Mouse (Mus musculus): ENCODE measurements around the gene Usf2.
"Not testable (repeated sequence)": the region's sequence is repeated elsewhere in the genome, so short reads cannot be mapped to it uniquely, and the experiment has no call there.

Usf2 gene

DNA sequence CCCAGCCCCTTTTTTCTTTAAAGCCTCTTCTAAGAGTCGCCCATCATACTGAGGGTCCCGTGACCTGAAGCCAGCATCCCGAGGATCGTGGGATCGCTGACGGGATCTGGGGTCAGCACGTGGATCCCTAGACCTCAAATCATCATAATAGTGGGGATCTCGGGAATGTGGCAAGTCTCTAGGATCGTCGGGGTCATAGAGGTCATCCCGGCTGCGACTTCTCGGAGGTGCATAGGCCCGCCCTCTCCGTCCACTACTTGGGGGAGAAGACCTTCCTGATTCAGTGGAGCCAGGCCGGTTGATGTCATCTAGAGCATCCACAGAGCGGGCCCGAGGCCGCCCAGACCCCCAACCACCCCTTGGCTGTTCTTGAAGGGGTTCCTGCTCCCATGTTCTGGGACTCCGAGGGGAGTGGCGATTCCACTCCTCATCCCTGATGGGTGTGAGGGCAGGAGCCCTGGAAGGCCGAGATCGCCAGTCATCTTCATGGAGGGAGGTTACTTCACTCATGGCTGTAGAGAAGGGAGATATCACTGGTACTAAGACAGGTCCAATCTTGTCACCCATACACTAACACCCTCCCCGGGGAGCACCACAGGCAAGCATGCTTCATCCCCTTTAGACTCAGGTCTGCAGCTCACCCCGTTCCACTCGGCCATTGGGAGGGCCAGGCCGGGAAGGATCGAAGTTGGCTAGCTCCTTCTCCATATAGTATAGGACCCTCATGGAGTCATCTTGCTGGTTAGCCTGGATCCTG is 1.7 kb upstream of the Usf2 start:
- no peak for DNase-seq (ENCODE audit: low spot score)

DNA sequence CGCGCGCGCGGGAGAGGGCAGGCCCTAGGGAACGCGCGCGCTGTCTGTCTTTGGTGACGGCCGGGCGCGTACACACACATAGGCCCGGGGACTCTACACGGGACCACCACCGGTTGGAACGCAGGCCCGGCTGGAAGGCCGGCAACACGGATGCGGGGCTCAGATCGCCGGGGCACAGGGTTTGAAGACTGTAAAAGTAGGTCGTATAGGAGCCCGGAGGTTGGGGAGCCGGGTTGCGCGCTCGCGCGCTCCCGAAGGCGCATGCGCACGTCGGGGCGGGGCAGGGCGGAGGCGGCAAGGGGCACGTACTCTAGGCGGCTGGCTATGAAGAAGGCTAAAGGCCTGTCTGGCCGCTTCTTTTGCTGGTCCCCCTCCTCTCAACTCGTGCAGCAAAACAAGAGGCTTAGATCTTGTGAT is 772 bp upstream of the Usf2 start:
- peak; percentile 91 for DNase-seq (ENCODE audit: low spot score)

DNA sequence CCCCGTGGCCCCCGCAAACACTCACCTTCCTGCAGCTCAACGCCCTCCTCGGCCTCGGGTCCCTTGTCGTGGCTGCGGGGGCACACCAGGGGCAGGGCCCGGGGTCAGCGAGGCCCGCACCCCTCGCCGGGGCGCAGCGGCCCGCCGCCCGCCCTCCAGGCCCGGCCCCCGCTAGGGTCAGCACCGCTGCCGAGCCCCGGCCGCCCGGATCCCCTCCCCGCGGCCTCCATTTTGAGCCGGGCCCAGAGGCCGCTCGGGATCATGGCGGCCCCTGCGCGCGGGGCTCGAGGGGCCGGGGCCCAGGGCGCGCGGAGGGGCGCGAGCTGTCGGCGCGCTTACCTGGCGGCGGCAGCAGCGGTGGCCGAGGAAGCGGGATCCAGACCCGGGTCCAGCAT is 249 bp downstream of the Usf2 start:
- DNase-seq (ENCODE audit: low spot score), result no peak

DNA sequence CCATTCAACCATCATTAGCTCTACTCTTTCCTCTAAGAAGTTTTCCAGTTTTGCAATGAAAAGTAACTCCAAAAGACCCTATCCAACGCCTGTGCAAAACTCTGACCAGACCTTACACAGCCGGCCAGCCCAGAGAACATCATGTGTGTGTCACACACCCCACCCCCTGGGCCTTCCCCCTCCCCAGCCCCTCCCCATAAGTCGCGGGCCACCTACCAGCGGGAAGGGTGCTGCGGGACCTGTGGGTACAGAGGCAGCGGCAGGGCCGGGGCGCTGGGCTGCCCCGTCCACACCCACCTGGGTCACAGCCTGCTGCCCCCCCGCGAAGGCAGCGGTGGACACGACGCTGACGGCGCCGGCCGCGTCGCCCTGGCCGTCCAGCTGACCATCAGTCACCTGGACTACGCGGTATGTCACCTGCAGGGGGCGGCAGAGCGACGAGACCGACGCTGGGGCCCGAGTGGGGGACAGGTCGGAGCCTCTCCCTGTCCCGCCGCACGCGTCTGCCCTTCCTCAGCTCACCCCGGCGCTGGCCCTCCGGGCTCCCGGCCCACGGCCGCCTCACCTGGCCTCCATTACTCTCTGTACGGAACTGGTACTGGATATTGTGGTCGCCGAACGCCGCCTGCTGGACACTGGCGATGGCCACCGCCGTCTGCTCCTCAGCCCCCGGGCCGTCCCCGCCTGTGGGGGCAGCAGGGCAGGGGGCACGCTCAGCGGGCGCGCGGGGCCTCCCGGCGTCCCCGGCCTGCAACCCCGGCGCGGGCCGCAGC is 833 bp downstream of the Usf2 start:
- DNase-seq (ENCODE audit: low spot score), result peak; percentile 92

DNA sequence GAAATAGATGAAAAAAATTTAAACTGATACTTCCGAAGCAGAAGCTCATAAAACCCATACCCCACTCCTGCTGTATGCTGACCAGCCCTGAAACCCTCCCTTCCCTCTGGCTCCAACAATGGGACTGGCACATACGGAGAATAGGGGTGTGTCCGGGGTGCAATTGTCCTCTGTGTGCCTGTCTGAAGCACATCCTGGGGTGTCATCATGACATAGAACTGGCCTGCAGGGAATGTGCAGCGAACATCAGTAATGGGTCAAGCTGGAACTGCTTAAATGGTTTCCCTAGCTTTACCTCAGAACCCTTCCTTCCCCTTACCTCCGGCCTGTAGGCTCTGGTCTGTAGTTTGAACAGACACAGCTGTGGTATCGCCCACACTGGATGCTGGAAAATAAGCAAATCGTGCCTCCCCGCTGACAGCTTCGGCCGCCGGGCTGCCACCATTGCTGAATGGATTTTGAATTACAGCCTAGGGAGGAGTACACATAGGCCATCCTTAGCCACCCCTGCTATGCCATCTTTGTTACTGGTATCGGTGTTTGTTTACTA is 1.6 kb downstream of the Usf2 start:
- DNase-seq (ENCODE audit: low spot score), result no peak

DNA sequence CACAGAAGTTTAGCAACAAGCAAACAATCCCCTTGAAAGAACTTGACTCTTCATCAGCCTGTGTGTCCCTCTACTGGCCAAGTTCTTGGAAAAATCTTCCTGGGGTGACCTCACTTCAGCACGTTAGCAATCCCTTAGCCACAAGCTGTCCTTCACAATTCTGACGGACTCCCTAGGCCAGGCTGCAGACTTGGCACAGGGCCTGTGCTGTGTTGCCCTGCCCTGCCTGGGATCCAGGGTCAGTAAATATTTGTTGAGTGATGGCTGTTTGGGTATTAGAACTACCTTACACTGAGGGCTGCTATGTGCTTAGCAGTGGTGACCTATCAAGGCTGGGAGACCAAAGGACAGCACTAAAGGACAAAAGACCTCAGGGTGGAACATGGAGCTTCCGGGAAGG is 2.6 kb downstream of the Usf2 start:
- no peak for DNase-seq (ENCODE audit: low spot score)

DNA sequence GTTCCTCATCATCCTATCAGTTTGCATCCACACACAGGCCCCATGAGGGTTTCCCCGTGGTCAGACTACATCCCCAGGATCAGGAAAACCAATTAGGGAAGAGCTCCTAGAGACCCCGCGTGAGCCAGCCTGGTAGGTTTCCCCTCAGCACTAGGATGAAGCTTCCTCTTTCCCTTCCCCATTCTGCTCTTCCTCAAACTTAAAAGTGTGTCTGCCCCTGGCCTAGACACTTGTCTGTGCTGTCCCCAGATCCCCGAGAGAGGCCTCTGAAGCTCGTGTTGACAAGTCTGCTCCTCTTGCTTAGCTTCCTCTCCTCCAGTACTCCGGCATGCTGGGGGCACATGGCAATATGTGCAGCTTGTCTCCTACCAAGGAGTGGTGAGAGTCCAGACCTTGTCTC is 3.1 kb downstream of the Usf2 start:
- no peak for DNase-seq (ENCODE audit: low spot score)

DNA sequence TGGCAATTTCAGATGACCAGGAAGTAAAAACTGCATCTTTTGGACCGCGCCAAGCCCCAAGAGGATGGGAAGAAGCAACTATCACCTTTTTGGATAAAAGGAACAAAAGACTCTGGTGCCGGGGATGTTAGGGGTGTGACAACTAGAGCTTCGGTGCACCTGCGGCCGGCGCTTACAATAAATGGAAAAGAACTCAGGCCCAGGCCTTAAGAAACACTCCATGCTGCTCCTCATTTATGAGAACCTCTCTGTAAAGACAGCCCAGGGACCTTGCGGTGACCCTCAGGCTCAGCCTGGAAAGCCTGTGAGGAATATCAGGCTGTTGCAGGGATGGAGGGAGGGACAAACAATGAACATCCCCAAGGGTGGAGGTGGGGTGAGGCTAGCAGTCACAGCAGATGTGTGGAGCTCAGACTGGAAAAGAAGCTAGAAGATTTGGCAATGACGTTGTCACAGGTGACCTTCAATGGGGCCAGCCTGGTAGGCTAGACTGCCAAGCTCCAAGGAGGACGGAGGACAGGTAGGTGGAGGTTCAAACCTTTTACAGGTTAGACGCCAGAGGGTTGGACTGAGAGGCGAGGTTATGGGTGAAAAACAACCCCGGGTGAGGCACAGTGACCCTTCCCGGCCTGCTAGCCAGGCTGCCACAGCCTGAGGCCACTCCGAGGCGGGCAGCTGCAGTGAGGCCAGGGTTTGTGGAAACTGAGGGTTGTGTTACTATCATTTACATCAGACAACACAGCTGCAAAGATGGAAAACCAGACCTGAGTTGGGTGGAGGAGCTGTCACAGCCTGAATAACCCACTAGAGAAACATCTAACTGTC is 4.0 kb downstream of the Usf2 start:
- DNase-seq (ENCODE audit: low spot score), result no peak

DNA sequence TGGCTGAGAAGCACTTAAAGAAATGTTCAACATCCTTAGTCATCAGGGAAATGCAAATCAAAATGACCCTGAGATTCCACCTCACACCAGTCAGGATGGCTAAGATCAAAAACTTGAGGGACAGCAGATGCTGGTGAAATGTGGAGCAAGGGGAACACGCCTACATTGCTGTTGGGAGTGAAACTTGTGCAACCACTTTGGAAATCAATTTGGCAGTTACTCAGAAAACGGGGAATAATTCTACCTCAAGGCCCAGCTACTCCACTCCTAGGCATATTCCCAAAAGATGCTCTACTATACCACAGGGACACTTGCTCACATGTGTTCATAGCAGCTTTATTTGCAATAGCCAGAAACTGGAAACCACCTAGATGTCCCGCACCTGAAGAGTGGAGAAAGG is 6.7 kb downstream of the Usf2 start:
- not testable (repeated sequence) for DNase-seq (ENCODE audit: low spot score)

DNA sequence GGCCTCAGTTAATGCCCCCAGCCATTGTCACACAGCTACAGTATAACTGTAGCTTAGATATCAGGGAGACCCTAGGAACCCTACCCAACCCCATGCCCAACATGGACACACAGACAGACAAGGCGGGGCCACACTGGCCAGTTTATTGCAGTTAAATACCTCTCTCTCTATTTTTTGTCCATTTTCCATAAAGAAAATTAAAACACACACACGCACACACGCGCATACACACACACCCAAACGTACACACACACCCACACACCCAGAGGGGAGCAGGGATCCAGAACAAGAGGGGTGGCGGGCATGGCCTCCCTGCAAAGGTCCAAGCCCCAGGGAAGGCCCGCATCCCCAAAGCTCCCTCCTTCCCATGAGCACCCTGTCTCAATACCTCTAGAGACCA is 10.7 kb downstream of the Usf2 start:
- DNase-seq (ENCODE audit: low spot score), result no peak

DNA sequence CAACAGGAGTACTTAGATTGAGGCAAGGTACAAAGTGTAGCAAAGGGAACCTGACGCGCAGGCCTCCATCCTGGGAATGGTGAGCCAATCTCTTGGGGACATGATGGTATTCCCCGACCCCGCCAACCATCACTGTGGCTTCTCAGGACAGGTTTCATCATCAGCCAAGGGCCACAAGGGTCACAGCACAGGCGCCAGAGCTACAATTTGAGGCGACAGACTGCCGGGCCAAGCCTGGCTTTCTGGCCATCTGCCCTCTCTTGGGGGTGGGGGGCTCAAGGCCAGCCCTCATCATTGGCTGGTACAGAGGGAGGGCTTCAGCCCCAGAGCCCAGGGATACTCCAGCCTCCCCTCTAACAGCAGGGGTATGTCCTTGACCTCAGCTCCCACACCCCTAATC is 11.1 kb downstream of the Usf2 start:
- not testable (repeated sequence) for DNase-seq (ENCODE audit: low spot score)

DNA sequence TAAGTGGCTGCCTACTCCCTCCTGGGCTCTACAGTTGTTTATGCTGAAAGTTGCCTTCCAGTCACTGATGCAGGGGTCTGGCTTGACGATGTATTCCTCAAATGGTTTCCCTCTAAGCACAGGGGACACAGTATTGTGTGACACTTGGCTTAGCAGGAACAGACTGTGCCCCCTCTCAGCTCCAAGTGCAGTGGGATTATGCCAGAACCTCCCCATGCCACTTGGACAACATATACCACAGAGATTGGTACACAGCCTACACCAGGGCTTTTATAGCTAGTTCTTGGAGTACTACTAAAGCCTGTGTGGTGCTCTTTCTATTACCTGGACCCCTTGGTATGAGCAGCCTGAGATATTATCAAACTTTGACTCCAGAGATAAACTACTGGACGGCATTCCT is 11.9 kb downstream of the Usf2 start:
- not testable (repeated sequence) for DNase-seq (ENCODE audit: low spot score)

DNA sequence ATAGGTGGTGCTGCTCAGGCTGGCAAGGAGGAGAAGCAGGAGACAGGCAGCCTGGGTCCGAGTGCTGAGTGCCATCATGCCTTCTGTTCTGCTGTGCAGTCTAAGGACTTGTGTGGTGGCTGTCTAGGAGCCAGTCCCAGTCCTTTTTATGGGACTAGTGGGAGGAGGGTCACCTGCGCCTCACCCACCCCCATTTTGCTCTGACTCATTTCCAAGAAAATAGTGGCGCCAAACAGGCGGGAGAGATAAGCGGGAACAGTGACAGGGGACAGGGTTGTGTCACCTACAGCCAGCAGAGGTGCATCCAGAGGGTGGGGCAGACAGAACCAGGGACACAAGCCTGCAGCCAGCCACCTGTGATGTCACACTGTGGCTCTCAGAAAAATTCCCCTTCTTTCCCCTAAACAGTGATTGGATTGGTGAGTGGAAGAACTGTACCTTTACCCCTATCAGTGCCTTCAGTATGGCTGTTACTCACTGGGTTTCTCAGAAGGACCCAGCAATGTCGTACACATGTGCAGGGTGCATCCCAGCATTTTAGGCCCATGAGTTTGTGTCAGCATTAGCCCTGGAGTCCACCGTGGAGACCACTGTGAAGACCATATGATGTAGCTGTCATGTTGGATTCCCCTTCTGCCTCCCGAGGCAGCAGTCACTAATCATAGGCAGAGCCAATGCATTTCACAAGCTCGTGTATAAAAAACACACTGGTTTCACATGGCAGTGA is 12.5 kb downstream of the Usf2 start, which contains the start of gene Hamp:
Gene Hamp, minus strand, starts transcription at position 124 of the 727 bp plus-strand sequence.
- no peak for DNase-seq (ENCODE audit: low spot score)

DNA sequence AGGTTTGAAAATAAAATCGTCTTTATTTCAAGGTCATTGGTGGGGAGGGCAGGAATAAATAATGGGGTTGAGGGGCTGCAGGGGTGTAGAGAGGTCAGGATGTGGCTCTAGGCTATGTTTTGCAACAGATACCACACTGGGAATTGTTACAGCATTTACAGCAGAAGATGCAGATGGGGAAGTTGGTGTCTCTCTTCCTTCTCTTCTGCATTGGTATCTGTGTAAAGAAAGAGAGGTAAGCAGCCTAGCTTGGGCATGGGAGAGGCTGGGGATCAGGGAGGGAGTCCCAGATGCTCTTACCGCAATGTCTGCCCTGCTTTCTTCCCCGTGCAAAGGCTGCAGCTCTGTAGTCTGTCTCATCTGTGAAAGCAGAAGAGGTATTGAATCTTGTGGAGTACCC is 14.2 kb downstream of the Usf2 start:
- DNase-seq (ENCODE audit: low spot score), result not testable (repeated sequence)

DNA sequence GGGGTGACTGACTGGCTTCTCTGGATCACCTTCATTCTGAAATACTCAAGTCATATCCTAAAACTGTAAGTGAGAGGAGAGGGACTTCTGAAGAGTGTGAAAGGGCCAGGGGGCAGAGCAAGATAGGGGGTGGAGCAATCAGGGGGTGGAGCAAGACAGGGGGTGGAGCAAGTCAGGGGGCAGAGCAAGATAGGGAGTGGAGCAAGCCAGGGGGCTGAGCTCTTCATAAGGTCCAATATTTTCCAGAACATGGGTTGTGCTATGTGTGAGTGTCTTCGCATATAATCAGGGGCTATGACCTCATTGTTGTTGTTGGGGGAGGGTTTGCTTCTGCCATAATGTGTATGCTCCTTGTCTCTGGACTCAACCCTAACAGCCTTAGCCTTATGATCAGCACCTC is 16.5 kb downstream of the Usf2 start:
- not testable (repeated sequence) for DNase-seq (ENCODE audit: low spot score)

DNA sequence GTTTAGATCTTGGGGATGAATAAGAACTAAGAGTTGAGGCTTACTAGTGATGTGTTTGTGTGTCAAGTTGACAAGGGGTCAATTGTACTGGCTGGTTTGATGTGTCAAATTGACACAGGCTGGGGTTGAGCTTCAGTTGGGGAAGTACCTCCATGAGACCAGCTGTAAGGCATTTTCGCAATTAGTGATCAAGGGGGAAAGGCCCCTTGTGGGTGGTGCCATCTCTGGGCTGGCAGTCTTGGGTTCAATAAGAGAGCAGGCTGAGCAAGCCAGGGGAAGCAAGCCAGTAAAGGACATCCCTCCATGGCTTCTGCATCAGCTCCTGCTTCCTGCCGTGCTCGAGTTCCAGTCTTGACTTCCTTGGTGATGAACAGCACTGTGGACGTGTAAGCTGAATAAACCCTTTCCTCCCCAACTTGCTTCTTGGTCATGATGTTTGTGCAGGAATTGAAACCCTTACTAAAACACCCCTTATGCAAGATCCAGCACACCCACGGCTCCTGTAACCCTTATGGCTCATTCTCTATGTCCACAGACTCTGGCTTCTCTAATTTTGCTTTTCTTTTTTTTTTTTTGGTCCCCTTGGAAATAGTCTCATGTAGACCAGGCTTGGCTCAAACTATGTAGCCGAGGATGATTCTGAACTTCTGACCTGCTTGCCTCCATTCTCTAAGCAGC is 21.0 kb downstream of the Usf2 start:
- DNase-seq (ENCODE audit: low spot score), result not testable (repeated sequence)

DNA sequence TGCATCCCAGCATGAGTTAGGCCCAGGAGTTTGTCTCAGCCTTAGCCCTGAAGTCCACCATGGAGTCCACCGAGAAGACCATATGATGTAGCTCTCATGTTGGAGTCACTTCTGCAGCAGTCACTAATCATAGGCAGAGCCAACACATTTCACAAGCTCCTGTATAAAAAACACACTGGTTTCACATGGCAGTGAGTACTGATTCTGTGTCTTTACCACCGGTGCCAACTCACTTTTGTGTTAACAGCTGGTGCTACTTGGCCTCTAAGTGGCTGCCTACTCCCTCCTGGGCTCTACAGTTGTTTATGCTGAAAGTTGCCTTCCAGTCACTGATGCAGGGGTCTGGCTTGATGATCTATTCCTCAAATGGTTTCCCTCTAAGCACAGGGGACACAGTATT is 32.0 kb downstream of the Usf2 start, which contains the start of gene Hamp2:
Gene Hamp2, minus strand, starts transcription at position 101 of the 400 bp plus-strand sequence.
- not testable (repeated sequence) for DNase-seq (ENCODE audit: low spot score)

DNA sequence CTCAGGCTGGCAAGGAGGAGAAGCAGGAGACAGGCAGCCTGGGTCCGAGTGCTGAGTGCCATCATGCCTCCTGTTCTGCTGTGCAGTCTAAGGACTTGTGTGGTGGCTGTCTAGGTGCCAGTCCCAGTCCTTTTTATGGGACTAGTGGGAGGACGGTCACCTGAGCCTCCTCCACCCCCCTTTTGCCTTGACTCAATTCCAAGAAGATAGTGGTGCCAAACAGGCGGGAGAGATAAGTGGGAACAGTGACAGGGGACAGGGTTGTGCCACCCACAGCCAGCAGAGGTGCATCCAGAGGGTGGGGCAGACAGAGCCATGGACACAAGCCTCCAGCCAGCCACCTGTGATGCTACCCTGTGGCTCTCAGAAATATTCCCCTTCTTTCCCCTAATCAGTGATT is 32.5 kb downstream of the Usf2 start:
- DNase-seq (ENCODE audit: low spot score), result no peak

DNA sequence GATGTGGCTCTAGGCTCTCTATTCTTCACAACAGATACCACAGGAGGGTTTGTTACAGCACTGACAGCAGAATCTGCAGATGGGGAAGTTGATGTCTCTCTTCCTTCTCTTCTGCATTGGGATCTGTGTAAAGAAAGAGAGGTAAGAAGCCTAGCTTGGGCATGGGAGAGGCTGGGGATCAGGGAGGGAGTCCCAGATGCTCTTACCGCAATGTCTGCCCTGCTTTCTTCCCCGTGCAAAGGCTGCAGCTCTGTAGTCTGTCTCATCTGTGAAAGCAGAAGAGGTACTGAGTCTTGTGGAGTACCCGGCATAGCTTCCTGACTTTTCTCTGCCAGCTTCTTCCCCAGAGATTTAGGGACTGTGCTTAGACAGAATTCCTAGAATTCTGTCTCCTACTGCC is 34.1 kb downstream of the Usf2 start:
- DNase-seq (ENCODE audit: low spot score), result not testable (repeated sequence)

DNA sequence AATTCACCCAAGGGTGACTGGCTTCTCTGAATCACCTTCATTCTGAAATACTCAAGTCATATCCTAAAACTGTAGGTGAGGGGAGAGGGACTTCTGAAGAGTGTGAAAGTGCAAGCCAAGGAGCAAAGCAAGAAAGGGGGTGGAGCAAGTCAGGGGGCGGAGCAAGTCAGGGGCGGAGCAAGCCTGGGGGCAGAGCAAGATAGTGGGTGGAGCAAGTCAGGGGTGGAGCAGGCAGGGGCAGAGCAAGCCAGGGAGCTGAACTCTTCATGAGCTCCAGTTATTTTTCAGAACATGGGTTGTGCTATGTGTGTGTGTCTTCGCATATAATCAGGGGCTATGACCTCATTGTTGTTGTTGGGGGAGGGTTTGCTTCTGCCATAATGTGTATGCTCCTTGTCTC is 36.4 kb downstream of the Usf2 start:
- no peak for DNase-seq (ENCODE audit: low spot score)

DNA sequence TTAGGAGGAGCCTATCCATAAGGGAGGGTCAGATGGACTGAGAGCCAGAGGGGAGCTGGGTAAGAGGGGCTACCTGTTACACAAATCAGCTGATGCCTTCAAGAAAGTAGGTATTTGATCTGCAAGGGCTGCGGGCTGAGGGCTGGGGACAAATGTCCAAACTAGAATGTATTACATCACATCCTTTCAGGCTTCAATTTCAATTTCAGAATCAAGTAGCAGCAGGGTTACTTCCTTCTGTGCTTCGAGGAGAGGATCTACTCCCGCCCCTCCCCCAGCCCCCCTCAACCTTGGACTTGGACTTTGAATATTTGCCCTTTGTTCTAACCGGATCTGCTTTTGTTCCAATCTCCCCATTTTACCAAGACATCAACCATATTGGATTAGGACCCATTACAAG is 39.4 kb downstream of the Usf2 start:
- no peak for DNase-seq (ENCODE audit: low spot score)
